Mouse (Mus musculus): ENCODE data around the gene Ube2e3. TPM values are rescaled to one million over a fixed set of nuclear protein-coding genes. Genes with fewer than 3 reads are reported as not detected.
A peak's percentile ranks its signal among the peaks of the same experiment; 100 is the strongest.

The Ube2e3 gene
- 60.4 and 63.6 TPM in 2 replicates for polyA plus RNA-seq (2015; fragmentation: Nextera tagmentation; extraction: Ambion mirVana)

DNA sequence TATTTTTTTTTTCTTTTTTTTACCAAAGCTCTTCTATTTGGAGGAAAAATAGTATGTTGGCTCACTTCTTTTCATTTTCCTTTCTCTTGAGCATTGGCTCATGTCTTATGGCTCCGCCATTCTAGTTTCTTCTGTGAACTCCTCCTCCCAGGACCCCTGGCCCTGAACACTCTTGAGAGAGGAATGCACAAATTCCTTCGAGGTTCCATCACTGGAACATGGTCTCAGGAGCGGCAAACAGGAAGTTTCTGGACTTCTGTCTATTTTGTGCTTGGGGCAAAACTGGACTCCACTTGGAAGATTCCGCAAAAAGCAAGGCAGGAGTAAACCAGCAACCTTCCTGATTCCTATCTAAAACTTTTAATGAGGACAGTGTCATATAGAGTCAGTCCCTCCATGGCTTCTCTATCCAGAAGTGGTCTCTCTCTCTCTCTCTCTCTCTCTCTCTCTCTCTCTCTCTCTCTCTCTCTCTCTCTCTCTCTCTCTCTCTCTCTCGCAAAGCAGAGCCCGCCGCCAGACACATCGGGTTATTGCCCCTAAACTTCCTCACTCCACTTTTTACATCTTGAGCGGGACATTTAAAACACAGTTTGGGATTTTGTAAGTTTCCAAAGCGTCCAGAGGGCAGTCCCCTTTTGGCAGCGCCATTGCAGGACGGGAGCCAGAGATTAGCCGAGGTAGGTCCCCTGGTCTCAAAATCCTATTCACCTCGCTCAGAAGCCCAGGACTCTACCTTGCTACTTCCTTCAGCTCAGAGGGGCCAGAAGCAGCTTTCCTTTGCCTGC, at the start of gene Ube2e3:
Gene Ube2e3, plus strand, starts transcription at position 399 of the 785 bp plus-strand sequence.
- Histone ChIP-seq H3K36me3 (ENCODE audit: control insufficient read depth, insufficient read depth) (no peaks in the 10 kb centered on the region), H3K4me2 (replicated peaks; ENCODE audit: low read depth) (peak within 1 kb of the TSS; percentile 79), H3K9me3 (ENCODE audit: control insufficient read depth) (no peaks in the 10 kb centered on the region), H3K4me3 (ENCODE audit: low read depth, low read length) (peak within 1 kb of the TSS; percentile 93), H3K4me1 (replicated peaks; ENCODE audit: control insufficient read depth, insufficient read depth, low read length) (peaks cover 3% of the 10 kb centered on the region; the same call in 1 of the 2 replicates), H3K27ac (ENCODE audit: low read depth, low read length) (peak within 1 kb of the TSS; percentile 97), H3K27me3 (replicated peaks; ENCODE audit: control insufficient read depth, insufficient read depth, low read length) (no peaks in the 10 kb centered on the region), H3K9ac (ENCODE audit: low read depth, low read length) (peak within 1 kb of the TSS; percentile 95)
- TF ChIP-seq CTCF (IDR thresholded peaks at IDR 0.05; ENCODE audit: low read depth) = no peak
- 14% methylated on average over 14 of the region's 14 CpGs for WGBS
- no peak for ATAC-seq

DNA sequence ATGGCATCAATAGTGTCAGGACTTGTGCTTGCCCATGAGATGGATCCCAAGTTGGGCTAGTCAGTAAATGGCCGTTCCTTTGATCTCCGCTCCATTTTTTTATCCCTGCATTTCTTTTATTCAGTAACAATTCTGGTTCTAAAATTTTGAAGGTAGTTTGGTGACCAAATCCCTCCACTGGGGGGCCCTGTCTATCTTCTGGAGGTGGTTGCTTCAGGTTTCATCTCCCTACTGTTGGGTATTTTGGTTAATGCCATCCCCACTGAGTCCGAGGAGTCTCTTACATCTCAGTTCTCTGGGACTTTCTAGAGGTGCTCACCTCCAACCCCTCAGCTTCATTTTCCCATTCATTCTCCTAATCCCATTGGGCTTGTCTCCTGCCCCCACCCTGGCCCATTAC, 38.0 kb upstream of the Ube2e3 start:
- Histone ChIP-seq H3K27ac (ENCODE audit: low read depth, low read length) (no peak overlapping the region), H3K9me3 (ENCODE audit: control insufficient read depth) (no peaks in the 10 kb centered on the region), H3K4me2 (replicated peaks; ENCODE audit: low read depth) (no peak overlapping the region), H3K9ac (ENCODE audit: low read depth, low read length) (no peak overlapping the region), H3K4me3 (ENCODE audit: low read depth, low read length) (no peak overlapping the region), H3K4me1 (replicated peaks; ENCODE audit: control insufficient read depth, insufficient read depth, low read length) (no peaks in the 10 kb centered on the region), H3K36me3 (ENCODE audit: control insufficient read depth, insufficient read depth) (no peaks in the 10 kb centered on the region), H3K27me3 (replicated peaks; ENCODE audit: control insufficient read depth, insufficient read depth, low read length) (no peaks in the 10 kb centered on the region)
- TF ChIP-seq CTCF (IDR thresholded peaks at IDR 0.05; ENCODE audit: low read depth) = no peak
- no peak for ATAC-seq
- WGBS = 94% methylated on average over 3 of the region's 3 CpGs

DNA sequence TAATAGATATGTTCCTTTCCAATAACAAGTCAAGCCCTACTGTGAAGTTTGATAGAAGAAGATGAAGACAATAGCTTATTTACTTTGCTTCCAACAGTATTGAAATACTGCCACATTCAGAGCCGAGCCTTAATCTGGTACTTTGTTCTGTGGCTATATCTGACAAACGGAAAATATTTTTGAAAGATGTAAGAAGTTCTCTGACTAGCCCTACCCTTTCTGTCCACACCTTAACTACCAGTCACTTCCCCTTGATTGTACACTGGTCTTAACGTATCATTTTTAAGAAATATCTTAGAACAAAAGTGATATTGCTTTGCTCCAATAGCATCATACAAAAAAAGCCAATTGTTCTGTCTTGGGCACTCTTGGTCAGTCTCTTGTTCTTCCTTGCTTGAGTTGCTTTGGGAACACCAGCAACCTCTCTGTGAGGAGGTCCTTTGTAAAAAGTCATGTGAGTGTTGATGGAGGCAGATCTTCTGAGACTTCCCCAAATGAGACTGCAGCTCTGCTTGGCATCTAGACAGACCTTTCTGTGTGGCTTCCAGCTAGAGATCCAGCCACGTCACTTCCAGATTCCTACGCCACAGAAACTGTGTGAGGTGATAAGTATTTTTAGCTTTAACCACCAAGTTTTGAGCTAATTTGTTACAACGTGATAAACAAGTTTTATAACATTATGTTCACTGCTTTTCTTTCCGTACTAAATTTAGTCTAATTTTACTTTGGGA, 26.3 kb upstream of the Ube2e3 start:
- 85% methylated on average over 7 of the region's 7 CpGs for WGBS
- no peaks in the 10 kb centered on the region for H3K9me3 ChIP-seq (ENCODE audit: control insufficient read depth)

DNA sequence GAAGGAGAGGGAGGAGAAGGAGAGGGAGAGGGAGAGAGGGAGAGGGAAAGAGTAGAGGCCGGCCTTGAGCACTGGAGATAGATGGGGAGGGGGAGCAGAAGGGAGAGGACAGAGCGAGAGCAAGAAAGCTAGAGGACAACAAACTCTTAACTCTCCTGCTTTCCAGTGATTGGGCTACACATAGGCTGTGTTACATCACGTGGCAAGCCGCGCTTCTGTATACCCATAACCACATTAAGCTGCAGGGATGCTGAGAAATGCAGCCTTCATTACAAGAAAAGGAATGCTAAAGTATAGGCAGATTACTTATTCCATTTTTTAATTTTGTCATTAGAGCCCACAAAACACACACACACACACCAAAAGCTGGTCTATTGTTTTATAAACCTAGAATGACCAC, 23.6 kb upstream of the Ube2e3 start:
- no peak overlapping the region for H3K27ac ChIP-seq (ENCODE audit: low read depth, low read length)
- no peaks in the 10 kb centered on the region for H3K36me3 ChIP-seq (ENCODE audit: control insufficient read depth, insufficient read depth)
- TF ChIP-seq CTCF (IDR thresholded peaks at IDR 0.05; ENCODE audit: low read depth) = no peak
- no peaks in the 10 kb centered on the region for H3K27me3 ChIP-seq (replicated peaks; ENCODE audit: control insufficient read depth, insufficient read depth, low read length)
- no peak overlapping the region for H3K9ac ChIP-seq (ENCODE audit: low read depth, low read length)
- no peaks in the 10 kb centered on the region for H3K9me3 ChIP-seq (ENCODE audit: control insufficient read depth)
- H3K4me3 ChIP-seq (ENCODE audit: low read depth, low read length) = no peak overlapping the region
- no peaks in the 10 kb centered on the region for H3K4me1 ChIP-seq (replicated peaks; ENCODE audit: control insufficient read depth, insufficient read depth, low read length)
- no peak overlapping the region for H3K4me2 ChIP-seq (replicated peaks; ENCODE audit: low read depth)
- WGBS = 88% methylated on average over 5 of the region's 5 CpGs
- ATAC-seq = no peak

More for the DNA sequence above, 26.3 kb upstream of the Ube2e3 start:
- ATAC-seq = no peak
- no peak overlapping the region for H3K27ac ChIP-seq (ENCODE audit: low read depth, low read length)
- H3K36me3 ChIP-seq (ENCODE audit: control insufficient read depth, insufficient read depth) = no peaks in the 10 kb centered on the region
- H3K4me2 ChIP-seq (replicated peaks; ENCODE audit: low read depth) = no peak overlapping the region
- no peaks in the 10 kb centered on the region for H3K4me1 ChIP-seq (replicated peaks; ENCODE audit: control insufficient read depth, insufficient read depth, low read length)
- no peak overlapping the region for H3K4me3 ChIP-seq (ENCODE audit: low read depth, low read length)
- H3K9ac ChIP-seq (ENCODE audit: low read depth, low read length) = no peak overlapping the region
- no peaks in the 10 kb centered on the region for H3K27me3 ChIP-seq (replicated peaks; ENCODE audit: control insufficient read depth, insufficient read depth, low read length)
- no peak for TF ChIP-seq CTCF (IDR thresholded peaks at IDR 0.05; ENCODE audit: low read depth)

DNA sequence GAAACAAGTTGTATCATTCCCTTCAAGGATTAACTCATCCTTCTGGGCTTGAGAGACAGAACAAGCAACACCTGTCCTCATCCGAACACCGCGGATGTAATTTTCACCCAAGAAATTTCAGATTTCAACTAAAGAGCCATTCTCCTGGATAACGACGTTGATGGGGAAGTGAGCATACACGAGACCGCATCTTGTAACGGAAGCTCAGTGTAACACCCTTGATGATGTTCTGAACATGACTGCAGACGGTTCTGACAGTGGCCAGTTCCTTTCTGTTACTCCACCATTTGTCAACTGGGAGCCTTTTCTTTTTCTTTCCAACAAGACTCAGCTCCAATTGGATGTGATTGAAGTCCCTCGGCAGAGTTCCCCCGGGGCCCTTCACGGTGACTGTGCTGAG, 22.6 kb upstream of the Ube2e3 start:
- H3K9ac ChIP-seq (ENCODE audit: low read depth, low read length) = no peak overlapping the region
- no peak overlapping the region for H3K4me2 ChIP-seq (replicated peaks; ENCODE audit: low read depth)
- TF ChIP-seq CTCF (IDR thresholded peaks at IDR 0.05; ENCODE audit: low read depth) = no peak
- no peaks in the 10 kb centered on the region for H3K36me3 ChIP-seq (ENCODE audit: control insufficient read depth, insufficient read depth)
- no peaks in the 10 kb centered on the region for H3K4me1 ChIP-seq (replicated peaks; ENCODE audit: control insufficient read depth, insufficient read depth, low read length)
- ATAC-seq = no peak
- H3K9me3 ChIP-seq (ENCODE audit: control insufficient read depth) = no peaks in the 10 kb centered on the region
- H3K27me3 ChIP-seq (replicated peaks; ENCODE audit: control insufficient read depth, insufficient read depth, low read length) = no peaks in the 10 kb centered on the region
- H3K27ac ChIP-seq (ENCODE audit: low read depth, low read length) = no peak overlapping the region
- H3K4me3 ChIP-seq (ENCODE audit: low read depth, low read length) = no peak overlapping the region
- WGBS = 92% methylated on average over 12 of the region's 12 CpGs

DNA sequence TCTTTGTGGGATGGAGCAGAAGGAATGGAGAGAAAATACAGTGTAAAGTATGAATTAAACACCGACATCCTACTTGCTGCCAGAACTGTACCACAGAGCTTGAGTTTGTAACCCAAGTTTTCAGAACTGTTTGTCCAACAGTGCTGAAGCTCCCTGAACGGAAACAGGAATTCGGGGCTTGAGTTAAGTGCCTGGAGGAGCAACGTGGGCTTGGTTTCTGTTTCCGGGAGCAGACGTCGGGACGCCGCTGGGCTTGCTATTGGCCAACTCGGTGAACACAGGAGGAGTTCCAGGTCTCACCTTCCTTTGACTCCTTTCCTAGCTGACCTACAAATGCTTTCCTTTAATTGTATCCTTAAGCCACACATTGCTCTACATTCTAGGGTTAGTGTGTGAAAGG, 22.2 kb upstream of the Ube2e3 start:
- H3K36me3 ChIP-seq (ENCODE audit: control insufficient read depth, insufficient read depth) = no peaks in the 10 kb centered on the region
- WGBS = 78% methylated on average over 10 of the region's 10 CpGs
- H3K9ac ChIP-seq (ENCODE audit: low read depth, low read length) = no peak overlapping the region
- no peak overlapping the region for H3K4me2 ChIP-seq (replicated peaks; ENCODE audit: low read depth)
- H3K4me1 ChIP-seq (replicated peaks; ENCODE audit: control insufficient read depth, insufficient read depth, low read length) = no peaks in the 10 kb centered on the region
- no peak for ATAC-seq
- no peak for TF ChIP-seq CTCF (IDR thresholded peaks at IDR 0.05; ENCODE audit: low read depth)
- H3K27ac ChIP-seq (ENCODE audit: low read depth, low read length) = no peak overlapping the region
- H3K9me3 ChIP-seq (ENCODE audit: control insufficient read depth) = no peaks in the 10 kb centered on the region
- no peak overlapping the region for H3K4me3 ChIP-seq (ENCODE audit: low read depth, low read length)
- no peaks in the 10 kb centered on the region for H3K27me3 ChIP-seq (replicated peaks; ENCODE audit: control insufficient read depth, insufficient read depth, low read length)
